Mouse (Mus musculus): ENCODE data around the gene Ttll5. TPM values are rescaled to one million over a fixed set of nuclear protein-coding genes. Genes with fewer than 3 reads are reported as not detected.
A peak's percentile ranks its signal among the peaks of the same experiment; 100 is the strongest.

Ttll5 gene
- total and polyA plus RNA-seq, 3 experiments, result 10.1 to 14.2 (median 11.4) TPM

- Histone ChIP-seq H3K4me3 (peak overlapping the region; percentile 54), H3K27ac (peak overlapping the region; percentile 96), H3K9ac (ENCODE audit: low read depth, low read length) (peak overlapping the region; percentile 43), H3K36me3 (ENCODE audit: control insufficient read depth, insufficient read depth, low read length) (no peaks in the 10 kb centered on the region), H3K4me1 (ENCODE audit: control insufficient read depth, insufficient read depth, low read length) (peaks cover 5% of the 10 kb centered on the region), H3K27me3 (ENCODE audit: control insufficient read depth, insufficient read depth, low read length) (no peaks in the 10 kb centered on the region), H3K79me2 (replicated peaks; ENCODE audit: control insufficient read depth, insufficient read depth, low read length) (no peaks in the 10 kb centered on the region)
- TF ChIP-seq POLR2A (IDR thresholded peaks at IDR 0.05; ENCODE audit: insufficient read depth, low read depth, low read length) (no peak), CTCF (IDR thresholded peaks at IDR 0.05) (no peak), EP300 (IDR thresholded peaks at IDR 0.05; ENCODE audit: insufficient read depth, low read depth, low read length) (no peak)
- intact Hi-C loops (cut with DNase I), result loop anchor here (1.0 to 5.0 kb wide), 5 partner anchors 53 to 330 kb away; partner anchors contain the start of gene Flvcr2
- peak; percentile 30 to 49 for DNase-seq
- 52% methylated on average over 11 of the region's 11 CpGs for WGBS
Observed at GRCm38 (mm10) chr12:86077736-86078135, 253.3 kb downstream of the Ttll5 start.

GRCm38 (mm10) chr12:86078176-86078552 lies 253.7 kb downstream of the Ttll5 start:
- no peak for DNase-seq
- WGBS, result 45% methylated on average over 9 of the region's 9 CpGs
- intact Hi-C loops (cut with DNase I), result loop anchor here (1.0 to 5.0 kb wide), 5 partner anchors 54 to 331 kb away; partner anchors contain the start of gene Flvcr2

GRCm38 (mm10) chr12:86078553-86079201 lies 254.2 kb downstream of the Ttll5 start, which contains the start of gene Tgfb3:
Tgfb3 (minus strand) TSS chr12:86079041.
- Histone ChIP-seq H3K27me3 (ENCODE audit: control insufficient read depth, insufficient read depth, low read length) (no peaks in the 10 kb centered on the region), H3K79me2 (replicated peaks; ENCODE audit: control insufficient read depth, insufficient read depth, low read length) (no peaks in the 10 kb centered on the region), H3K4me1 (ENCODE audit: control insufficient read depth, insufficient read depth, low read length) (peaks cover 5% of the 10 kb centered on the region), H3K36me3 (ENCODE audit: control insufficient read depth, insufficient read depth, low read length) (no peaks in the 10 kb centered on the region), H3K27ac (peak within 1 kb of the TSS; percentile 96), H3K4me3 (peak within 1 kb of the TSS; percentile 54), H3K9ac (ENCODE audit: low read depth, low read length) (peak within 1 kb of the TSS; percentile 93)
- 3% methylated on average over 25 of the region's 25 CpGs for WGBS
- intact Hi-C loops (cut with DNase I), result loop anchor here (1.0 to 5.0 kb wide), 7 partner anchors 31 to 331 kb away; partner anchors contain the start of gene Flvcr2
- no peak for TF ChIP-seq CTCF (IDR thresholded peaks at IDR 0.05)
- TF ChIP-seq POLR2A (IDR thresholded peaks at IDR 0.05; ENCODE audit: insufficient read depth, low read depth, low read length), result peak; percentile 73
- TF ChIP-seq EP300 (IDR thresholded peaks at IDR 0.05; ENCODE audit: insufficient read depth, low read depth, low read length), result no peak
- DNase-seq, result peak; percentile 69 to 75

More at GRCm38 (mm10) chr12:86078176-86078552, 253.7 kb downstream of the Ttll5 start:
- peak overlapping the region; percentile 47 for H3K9ac ChIP-seq (ENCODE audit: low read depth, low read length)
- peak overlapping the region; percentile 96 for H3K27ac ChIP-seq
- H3K79me2 ChIP-seq (replicated peaks; ENCODE audit: control insufficient read depth, insufficient read depth, low read length), result no peaks in the 10 kb centered on the region
- peaks cover 5% of the 10 kb centered on the region for H3K4me1 ChIP-seq (ENCODE audit: control insufficient read depth, insufficient read depth, low read length)
- no peaks in the 10 kb centered on the region for H3K27me3 ChIP-seq (ENCODE audit: control insufficient read depth, insufficient read depth, low read length)
- no peaks in the 10 kb centered on the region for H3K36me3 ChIP-seq (ENCODE audit: control insufficient read depth, insufficient read depth, low read length)
- TF ChIP-seq POLR2A (IDR thresholded peaks at IDR 0.05; ENCODE audit: insufficient read depth, low read depth, low read length), result no peak
- no peak for TF ChIP-seq EP300 (IDR thresholded peaks at IDR 0.05; ENCODE audit: insufficient read depth, low read depth, low read length)
- no peak for TF ChIP-seq CTCF (IDR thresholded peaks at IDR 0.05)
- peak overlapping the region; percentile 54 for H3K4me3 ChIP-seq

- Histone ChIP-seq H3K79me2 (replicated peaks; ENCODE audit: control insufficient read depth, insufficient read depth, low read length) (no peaks in the 10 kb centered on the region), H3K9ac (ENCODE audit: low read depth, low read length) (peak overlapping the region; percentile 93), H3K27ac (peak overlapping the region; percentile 96), H3K4me1 (ENCODE audit: control insufficient read depth, insufficient read depth, low read length) (peaks cover 5% of the 10 kb centered on the region), H3K4me3 (peak overlapping the region; percentile 54), H3K27me3 (ENCODE audit: control insufficient read depth, insufficient read depth, low read length) (no peaks in the 10 kb centered on the region), H3K36me3 (ENCODE audit: control insufficient read depth, insufficient read depth, low read length) (no peaks in the 10 kb centered on the region)
- intact Hi-C loops (cut with DNase I), result loop anchor here (1.0 to 5.0 kb wide), 6 partner anchors 30 to 332 kb away; partner anchors contain the start of gene Flvcr2
- under 1% methylated on average over 31 of the region's 31 CpGs for WGBS
- DNase-seq, result peak; percentile 94 to 96
- TF ChIP-seq POLR2A (IDR thresholded peaks at IDR 0.05; ENCODE audit: insufficient read depth, low read depth, low read length), result no peak
- peak; percentile 92 for TF ChIP-seq EP300 (IDR thresholded peaks at IDR 0.05; ENCODE audit: insufficient read depth, low read depth, low read length)
- TF ChIP-seq CTCF (IDR thresholded peaks at IDR 0.05), result peak; percentile 99; the same call in 1 of the 2 replicates
Observed at GRCm38 (mm10) chr12:86079202-86079667, 254.8 kb downstream of the Ttll5 start.

GRCm38 (mm10) chr12:86082481-86083012 lies 258.1 kb downstream of the Ttll5 start, which contains the start of gene Ift43:
Ift43 (plus strand) TSS chr12:86082541.
- H3K4me3 ChIP-seq, result peak within 1 kb of the TSS; percentile 86
- under 1% methylated on average over 35 of the region's 35 CpGs for WGBS
- TF ChIP-seq EP300 (IDR thresholded peaks at IDR 0.05; ENCODE audit: insufficient read depth, low read depth, low read length) (0 out of 2 replicates have a peak, but pooled peaks have one; percentile 7), CTCF (IDR thresholded peaks at IDR 0.05) (no peak), POLR2A (IDR thresholded peaks at IDR 0.05; ENCODE audit: insufficient read depth, low read depth, low read length) (peak; percentile 62)
- no peaks in the 10 kb centered on the region for H3K79me2 ChIP-seq (replicated peaks; ENCODE audit: control insufficient read depth, insufficient read depth, low read length)
- H3K4me1 ChIP-seq (ENCODE audit: control insufficient read depth, insufficient read depth, low read length), result peaks cover 7% of the 10 kb centered on the region
- peak within 1 kb of the TSS; percentile 58 for H3K9ac ChIP-seq (ENCODE audit: low read depth, low read length)
- peak within 1 kb of the TSS; percentile 89 for H3K27ac ChIP-seq
- DNase-seq, result peak; percentile 88 to 89
- no peaks in the 10 kb centered on the region for H3K27me3 ChIP-seq (ENCODE audit: control insufficient read depth, insufficient read depth, low read length)
- peaks cover 2% of the 10 kb centered on the region; the same call in 1 of the 2 replicates for H3K36me3 ChIP-seq (ENCODE audit: control insufficient read depth, insufficient read depth, low read length)
- intact Hi-C loops (cut with DNase I), result no loop called here
